In the genomic region with DNA sequence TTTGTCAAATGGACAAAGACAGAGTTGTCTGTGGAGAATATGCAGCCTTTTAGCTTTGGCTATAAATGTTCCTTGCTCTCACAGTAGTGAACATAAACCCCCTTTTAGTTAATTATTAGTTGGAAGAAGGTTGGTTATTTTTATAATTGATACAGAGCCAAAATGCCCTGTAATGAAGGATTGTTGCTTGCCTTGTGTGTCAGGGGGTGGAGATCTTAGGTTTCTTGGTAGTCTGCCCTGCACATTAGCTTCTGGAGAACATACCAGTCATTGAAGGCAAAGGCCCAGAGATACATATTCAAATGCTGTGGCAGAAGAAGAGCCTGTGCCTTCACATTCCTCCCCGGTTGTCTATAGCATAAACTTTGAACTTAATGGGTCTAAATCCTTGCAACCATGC, we compare ENCODE assay signal across 20 mouse cellular contexts. TPM values are rescaled to one million over a fixed set of nuclear protein-coding genes. Genes with fewer than 3 reads are reported as not detected.
DNase-seq lines count a peak whose midpoint lies in the region; ATAC-seq and TF ChIP-seq lines count a peak whose summit lies in the region.
"Had no signal": no experiment of that assay in that cellular context is flagged by ENCODE, and none has a peak within 500 bp of the region (broad histone marks: within the 10 kb centered on the region; RNA-seq: fewer than 3 reads in every experiment).

No protein-coding gene starts in this region.

- ATAC-seq in Patski: peak; percentile 74
- ATAC-seq in stomach, postnatal 0 days (ENCODE audit: low FRiP score, low TSS enrichment): no peak
- ATAC-seq: activated CD4-positive, CD25-positive, alpha-beta regulatory T cell, adult 4 months; forebrain, embryonic 13.5 days had no signal

- in situ Hi-C loops in Patski (cut with MboI; ENCODE audit: low pct_unique_long_range_greater_than_20kb): no loop called here

- CTCF ChIA-PET in Patski (lab: Charles Lee): interaction anchor here (1.0 to 1.5 kb wide), 4 partner anchors 10 to 93 kb away, joined by 3 to 4 read pairs (median 3); no protein-coding TSS in a partner anchor

- no peak for TF ChIP-seq EP300 in stomach, postnatal 0 days (optimal IDR thresholded peaks at IDR 0.05)

- H3K27ac ChIP-seq in stomach, postnatal 0 days (replicated peaks): no peak overlapping the region
- H3K27ac ChIP-seq: forebrain, embryonic 13.5 days; gastrocnemius, adult 2 months; hindbrain, embryonic 13.5 days had no signal

- H3K9me3 ChIP-seq in stomach, postnatal 0 days (ENCODE audit: control insufficient read depth, low read length): no peaks in the 10 kb centered on the region
- H3K9me3 ChIP-seq: forebrain, embryonic 13.5 days; heart, embryonic 12.5 days; hindbrain, embryonic 13.5 days had no signal

- no peak overlapping the region for H3K9ac ChIP-seq in stomach, postnatal 0 days (ENCODE audit: low read length)
- H3K9ac ChIP-seq: forebrain, embryonic 13.5 days; heart, embryonic 12.5 days; hindbrain, embryonic 13.5 days had no signal

- H3K27me3 ChIP-seq in Patski: no peaks in the 10 kb centered on the region
- no peaks in the 10 kb centered on the region for H3K27me3 ChIP-seq in stomach, postnatal 0 days (ENCODE audit: control insufficient read depth, insufficient read depth, low read length)
- H3K27me3 ChIP-seq: forebrain, embryonic 13.5 days; heart, embryonic 12.5 days; hindbrain, embryonic 13.5 days had no signal

- no peak for TF ChIP-seq CTCF in Patski (IDR thresholded peaks at IDR 0.05)
- no peak for TF ChIP-seq CTCF in stomach, postnatal 0 days (IDR thresholded peaks at IDR 0.05; ENCODE audit: low read depth)

- DNase-seq in kidney, adult 11 months: peak; percentile 38
- DNase-seq in kidney, postnatal 10 days: no peak
- DNase-seq in Patski (ENCODE audit: low read depth, low spot score): no peak
- peak; percentile 69 for DNase-seq in kidney, adult 9 months
- DNase-seq in kidney, postnatal 14 days: peak; percentile 49
- DNase-seq in adrenal gland, postnatal 36 days: no peak
- DNase-seq in urinary bladder, postnatal 4 days (ENCODE audit: low spot score in 2 of 2): no peak
- no peak for DNase-seq in stomach, postnatal 0 days (ENCODE audit: low spot score)
- DNase-seq: adrenal gland, postnatal 14 days; cerebellum, adult 18-20 months; cerebellum, adult 9-11 months; cerebellum, postnatal 36 days; gastrocnemius, adult 2 months; gastrocnemius, postnatal 25 days; heart, postnatal 4 days had no signal

- H3K4me2 ChIP-seq in stomach, postnatal 0 days (replicated peaks; ENCODE audit: low read depth): no peak overlapping the region
- H3K4me2 ChIP-seq: forebrain, embryonic 13.5 days; heart, embryonic 12.5 days; hindbrain, embryonic 13.5 days had no signal

- H3K4me1 ChIP-seq in stomach, postnatal 0 days (replicated peaks; ENCODE audit: control insufficient read depth, insufficient read depth): 0 out of 2 replicates have a peak, but pooled peaks cover 2% of the 10 kb centered on the region
- H3K4me1 ChIP-seq: forebrain, embryonic 13.5 days; hindbrain, embryonic 13.5 days had no signal

- POLR2A ChIA-PET in Patski (lab: Charles Lee): no interaction called here

- no peak overlapping the region for H3K4me3 ChIP-seq in stomach, postnatal 0 days (ENCODE audit: low read depth, low read length)
- H3K4me3 ChIP-seq: forebrain, embryonic 13.5 days; gastrocnemius, adult 2 months; heart, embryonic 12.5 days; hindbrain, embryonic 13.5 days had no signal

- 61% methylated on average over 1 of the region's 1 CpGs for WGBS in stomach, postnatal 0 days

- no peaks in the 10 kb centered on the region for H3K36me3 ChIP-seq in stomach, postnatal 0 days (ENCODE audit: control insufficient read depth, insufficient read depth, low read length)
- H3K36me3 ChIP-seq: heart, embryonic 12.5 days; hindbrain, embryonic 13.5 days had no signal

RNA-seq across cellular contexts. Expression of a gene that starts 37.0 kb away (rescaled TPM):
- 29.8 TPM for polyA plus RNA-seq in Patski (2021)
- total RNA-seq in adrenal gland, postnatal 36 days (2021): 10 to 100 TPM; 16.7 to 22.2 TPM
- polyA plus RNA-seq in stomach, postnatal 0 days (2015; fragmentation: Nextera tagmentation; extraction: Ambion mirVana): 9.3 and 9.4 TPM in 2 replicates
- total RNA-seq: MEL had no signal
- polyA plus RNA-seq: activated CD4-positive, CD25-positive, alpha-beta regulatory T cell, adult 4 months had no signal

Comparison
In these comparisons a context has a peak if more than half of its experiments do, and no peak if none do; other contexts are left out.
1. DNase-seq: peak in kidney, adult 11 months (single experiment), kidney, adult 9 months (single experiment) and kidney, postnatal 14 days (single experiment); none in kidney, postnatal 10 days (single experiment), Patski (single experiment), adrenal gland, postnatal 36 days (0 of 2), urinary bladder, postnatal 4 days (0 of 2) and stomach, postnatal 0 days (single experiment).